ENCODE assay signal across 8 mouse cellular contexts in genomic region chr11:84957591-84958270, GRCm38 (mm10). TPM values are rescaled to one million over a fixed set of nuclear protein-coding genes. Genes with fewer than 3 reads are reported as not detected.
DNase-seq lines count a peak whose midpoint lies in the region; ATAC-seq and TF ChIP-seq lines count a peak whose summit lies in the region.

Gene Car4, plus strand, starts transcription at chr11:84957786.

- H3K9me3 ChIP-seq in heart, embryonic 11.5 days (replicated peaks; ENCODE audit: control insufficient read depth, low read length), result no peaks in the 10 kb centered on the region
- no peaks in the 10 kb centered on the region for H3K9me3 ChIP-seq in limb, embryonic 14.5 days (ENCODE audit: control insufficient read depth, low read length)
- no peaks in the 10 kb centered on the region for H3K9me3 ChIP-seq in neural tube, embryonic 13.5 days

- H3K9ac ChIP-seq in heart, embryonic 11.5 days (ENCODE audit: low read depth, low read length), result 0 out of 2 replicates have a peak within 1 kb of the TSS, but pooled peaks have one; percentile 43
- no peak within 1 kb of the TSS for H3K9ac ChIP-seq in limb, embryonic 14.5 days (ENCODE audit: low read depth, low read length, severe bottlenecking)
- H3K9ac ChIP-seq in neural tube, embryonic 13.5 days, result peak within 1 kb of the TSS; percentile 53

- no peak for ATAC-seq in heart, embryonic 11.5 days (replicated peaks; ENCODE audit: insufficient number of reproducible peaks, low FRiP score, low TSS enrichment)
- ATAC-seq in limb, embryonic 14.5 days (ENCODE audit: low FRiP score, low read depth), result no peak
- ATAC-seq in neural tube, embryonic 13.5 days (ENCODE audit: low read depth), result peak; percentile 40; the same call in 1 of the 2 replicates

- DNase-seq in adrenal gland, postnatal 25 days, result peak; percentile 10
- DNase-seq in adrenal gland, postnatal 36 days, result no peak
- DNase-seq in kidney, adult 9 months, result peak; percentile 47
- no peak for DNase-seq in limb, embryonic 14.5 days (ENCODE audit: low spot score)
- DNase-seq in urinary bladder, adult 2 months (ENCODE audit: low spot score), result no peak

- H3K4me2 ChIP-seq in heart, embryonic 11.5 days, result peak within 1 kb of the TSS; percentile 72
- H3K4me2 ChIP-seq in limb, embryonic 14.5 days (replicated peaks; ENCODE audit: low read depth, low read length, severe bottlenecking), result peak within 1 kb of the TSS; percentile 42; the same call in 1 of the 2 replicates
- H3K4me2 ChIP-seq in neural tube, embryonic 13.5 days, result peak within 1 kb of the TSS; percentile 64

- TF ChIP-seq POLR2A in cortical plate, adult 2 months (IDR thresholded peaks at IDR 0.05; ENCODE audit: extremely low read depth, insufficient read depth, low read length), result peak; percentile 76
- TF ChIP-seq POLR2A in limb, embryonic 14.5 days (IDR thresholded peaks at IDR 0.05; ENCODE audit: borderline replicate concordance, extremely low read depth, insufficient read depth, insufficient read length), result no peak

- H3K36me3 ChIP-seq in heart, embryonic 11.5 days (ENCODE audit: control insufficient read depth, insufficient read depth, low read length), result no peaks in the 10 kb centered on the region
- no peaks in the 10 kb centered on the region for H3K36me3 ChIP-seq in limb, embryonic 14.5 days (ENCODE audit: control insufficient read depth, insufficient read depth, low read length)
- H3K36me3 ChIP-seq in neural tube, embryonic 13.5 days, result no peaks in the 10 kb centered on the region

- WGBS in heart, embryonic 11.5 days (ENCODE audit: insufficient replicate concordance), result 2% methylated on average over 49 of the region's 49 CpGs
- under 1% methylated on average over 46 of the region's 49 CpGs for WGBS in limb, embryonic 14.5 days
- 2% methylated on average over 49 of the region's 49 CpGs for WGBS in neural tube, embryonic 13.5 days

- H3K27ac ChIP-seq in cortical plate, adult 2 months (ENCODE audit: insufficient read depth, low read length), result peak within 1 kb of the TSS; percentile 74
- H3K27ac ChIP-seq in heart, embryonic 11.5 days (ENCODE audit: low read depth, low read length), result no peak within 1 kb of the TSS
- H3K27ac ChIP-seq in limb, embryonic 14.5 days (replicated peaks; ENCODE audit: low read depth, low read length), result no peak within 1 kb of the TSS
- H3K27ac ChIP-seq in neural tube, embryonic 13.5 days (replicated peaks), result no peak within 1 kb of the TSS

- H3K27me3 ChIP-seq in heart, embryonic 11.5 days (ENCODE audit: control insufficient read depth, insufficient read depth, low read length), result peaks cover 35% of the 10 kb centered on the region
- H3K27me3 ChIP-seq in limb, embryonic 14.5 days (ENCODE audit: control insufficient read depth, insufficient read depth, low read length), result peaks cover 40% of the 10 kb centered on the region
- H3K27me3 ChIP-seq in neural tube, embryonic 13.5 days, result peaks cover 47% of the 10 kb centered on the region

- peak within 1 kb of the TSS; percentile 71 for H3K4me3 ChIP-seq in cortical plate, adult 2 months (ENCODE audit: insufficient read depth, low read length)
- H3K4me3 ChIP-seq in heart, embryonic 11.5 days (ENCODE audit: low read depth, low read length), result peak within 1 kb of the TSS; percentile 33
- peak within 1 kb of the TSS; percentile 27 for H3K4me3 ChIP-seq in limb, embryonic 14.5 days (replicated peaks; ENCODE audit: low read length)
- H3K4me3 ChIP-seq in neural tube, embryonic 13.5 days, result peak within 1 kb of the TSS; percentile 35

- H3K4me1 ChIP-seq in cortical plate, adult 2 months (ENCODE audit: control insufficient read depth, insufficient read depth, low read length), result no peaks in the 10 kb centered on the region
- H3K4me1 ChIP-seq in heart, embryonic 11.5 days (ENCODE audit: control insufficient read depth, insufficient read depth, low read length), result peaks cover 17% of the 10 kb centered on the region
- 0 out of 2 replicates have a peak, but pooled peaks cover 8% of the 10 kb centered on the region for H3K4me1 ChIP-seq in limb, embryonic 14.5 days (ENCODE audit: control insufficient read depth, insufficient read depth, low read length)
- peaks cover 21% of the 10 kb centered on the region for H3K4me1 ChIP-seq in neural tube, embryonic 13.5 days (replicated peaks)

- no peak for TF ChIP-seq CTCF in cortical plate, adult 2 months (IDR thresholded peaks at IDR 0.05; ENCODE audit: extremely low read depth, insufficient read depth, low read length)

RNA-seq across cellular contexts. Expression of gene Car4, which starts in this region (rescaled TPM):
- total RNA-seq in adrenal gland, postnatal 25 days (2021), result 5.3 and 7.9 TPM in 2 replicates
- total RNA-seq in adrenal gland, postnatal 36 days (2021), result 10 to 100 TPM in 1 of 2 experiments, 1 to 10 TPM in 1; 7.3 to 11.7 TPM
- polyA plus RNA-seq in cortical plate, adult 2 months (2012; rRNA removed), result 87.7 and 88.1 TPM in 2 replicates
- polyA plus RNA-seq in heart, embryonic 11.5 days (2014; fragmentation: Nextera tagmentation; extraction: Ambion mirVana), result 11.4 TPM in 2 replicates
- 0.20 and 0.88 TPM in 2 replicates for polyA plus RNA-seq in limb, embryonic 14.5 days (2012; rRNA removed)
- 0.15 TPM in 1 of 2 replicates, not detected in the other for polyA plus RNA-seq in limb, embryonic 14.5 days (2014; fragmentation: Nextera tagmentation; extraction: Ambion mirVana)
- 6.3 and 6.4 TPM in 2 replicates for polyA plus RNA-seq in neural tube, embryonic 13.5 days (2015; fragmentation: Nextera tagmentation; extraction: Ambion mirVana)
- polyA plus RNA-seq in urinary bladder, adult 2 months (2012; rRNA removed), result 0.58 and 1.1 TPM in 2 replicates

Comparison
In these comparisons a context has a peak if more than half of its experiments do, and no peak if none do; other contexts are left out.
1. DNase-seq: peak in adrenal gland, postnatal 25 days (single experiment) and kidney, adult 9 months (single experiment); none in adrenal gland, postnatal 36 days (0 of 2), limb, embryonic 14.5 days (single experiment) and urinary bladder, adult 2 months (single experiment).
2. Peak in every context shown above with its lines, with median percentiles within 50 percentile points of each other: H3K4me3 ChIP-seq and H3K4me2 ChIP-seq.